Mouse (Mus musculus) brain, embryonic 14.5 days (tissue): Measurements from ENCODE around the gene Rhot2.

Experiments used
- CTCF ChIP-seq: fragments of 200-500 bp; IDR thresholded peaks from 2 replicates; pipeline ENCODE4 v1.5.1; 2012; ENCODE audit warnings: inconsistent platforms, mild to moderate bottlenecking, moderate library complexity, borderline replicate concordance; ENCODE audit not compliant: insufficient read depth, insufficient read length; ENCODE audit errors: extremely low read depth
- POLR2A ChIP-seq: fragments of 200-500 bp; IDR thresholded peaks from 2 replicates; pipeline ENCODE4 v1.6.1; 2012; ENCODE audit warnings: mild to moderate bottlenecking, inconsistent platforms, borderline replicate concordance; ENCODE audit not compliant: poor library complexity, insufficient read depth, insufficient read length, severe bottlenecking; ENCODE audit errors: extremely low read depth

- TF ChIP-seq CTCF (no peak), POLR2A (no peak)
These were observed 17.6 kb downstream of the Rhot2 start for GRCm38 (mm10) chr17:25827011-25827410.
